Comparison of ENCODE assay signal across 8 mouse cellular contexts in the genomic region with DNA sequence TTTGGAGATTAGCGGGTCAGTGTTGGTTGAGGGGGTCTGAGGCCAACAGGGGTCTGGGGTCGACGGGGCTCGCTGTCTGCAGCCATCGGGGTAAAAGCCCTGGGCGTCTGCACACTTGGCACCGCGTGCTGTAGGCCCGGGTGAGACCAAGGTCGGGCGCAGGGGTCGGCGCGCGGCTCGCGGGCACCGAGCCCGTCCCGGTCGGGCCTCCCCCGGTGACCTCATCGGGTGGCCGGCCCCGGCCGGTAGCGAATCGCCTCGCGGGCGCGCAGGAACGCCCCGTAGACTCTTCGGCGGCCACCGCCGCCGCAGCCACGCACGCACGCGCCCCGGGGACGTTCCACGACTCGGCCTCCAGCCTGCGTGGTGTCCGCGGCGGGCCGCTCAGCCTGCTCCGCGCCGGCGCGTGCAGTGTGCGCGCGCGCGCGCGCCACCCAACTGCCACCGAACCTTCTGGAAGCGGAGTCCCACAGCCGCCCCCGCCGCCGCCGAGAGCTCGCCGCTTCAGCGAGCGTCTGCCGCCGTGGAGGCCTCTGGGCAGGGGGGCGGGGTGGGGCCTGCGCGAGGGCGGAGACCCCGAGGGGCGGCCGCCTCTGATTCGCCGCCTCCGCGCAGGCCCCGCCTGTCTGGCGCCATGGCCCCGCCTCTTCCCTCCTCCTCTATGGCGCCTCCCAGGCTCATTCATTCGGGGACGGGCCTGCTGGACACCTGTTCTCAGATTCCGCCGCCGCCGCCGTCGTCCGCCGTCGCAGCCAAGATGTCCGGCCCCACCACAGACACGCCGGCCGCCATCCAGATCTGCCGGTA. TPM values are rescaled to one million over a fixed set of nuclear protein-coding genes. Genes with fewer than 3 reads are reported as not detected.
DNase-seq lines count a peak whose midpoint lies in the region; ATAC-seq and TF ChIP-seq lines count a peak whose summit lies in the region.

TSS of gene Acot7 (plus strand) at position 598 of the 807 bp plus-strand sequence.

- peak; percentile 94 for ATAC-seq in embryonic facial prominence, embryonic 13.5 days (ENCODE audit: insufficient number of reproducible peaks, insufficient read depth, low FRiP score, low TSS enrichment, low read depth)
- ATAC-seq in limb, embryonic 11.5 days (ENCODE audit: insufficient number of reproducible peaks, low FRiP score, low TSS enrichment, low read depth): peak; percentile 94
- peak; percentile 95 for ATAC-seq in midbrain, embryonic 13.5 days

- H3K4me3 ChIP-seq in embryonic facial prominence, embryonic 13.5 days: peak within 1 kb of the TSS; percentile 62
- H3K4me3 ChIP-seq in kidney, adult 2 months (ENCODE audit: insufficient read depth, low read depth, low read length): peak within 1 kb of the TSS; percentile 75
- peak within 1 kb of the TSS; percentile 58 for H3K4me3 ChIP-seq in limb, embryonic 11.5 days (ENCODE audit: low read depth, low read length)
- peak within 1 kb of the TSS; percentile 67 for H3K4me3 ChIP-seq in midbrain, embryonic 13.5 days (replicated peaks)
- peak within 1 kb of the TSS; percentile 85 for H3K4me3 ChIP-seq in small intestine, adult 2 months (ENCODE audit: low read depth, low read length)

- H3K9me3 ChIP-seq in embryonic facial prominence, embryonic 13.5 days: no peaks in the 10 kb centered on the region
- no peaks in the 10 kb centered on the region for H3K9me3 ChIP-seq in limb, embryonic 11.5 days (ENCODE audit: control insufficient read depth, low read length)
- H3K9me3 ChIP-seq in midbrain, embryonic 13.5 days: no peaks in the 10 kb centered on the region

- DNase-seq in 3134 (ENCODE audit: extremely low read depth, insufficient read length, low spot score): peak; percentile 86
- peak; percentile 81 to 84 for DNase-seq in adrenal gland, postnatal 4 days (ENCODE audit: low spot score in 2 of 2)
- peak; percentile 93 to 94 for DNase-seq in heart, adult 18-20 months
- peak; percentile 93 for DNase-seq in kidney, adult 2 months
- DNase-seq in limb, embryonic 11.5 days (ENCODE audit: low spot score): peak; percentile 92

- peaks cover 15% of the 10 kb centered on the region for H3K4me1 ChIP-seq in embryonic facial prominence, embryonic 13.5 days
- no peaks in the 10 kb centered on the region; the same call in 1 of the 2 replicates for H3K4me1 ChIP-seq in kidney, adult 2 months (ENCODE audit: control insufficient read depth, insufficient read depth, low read length)
- H3K4me1 ChIP-seq in limb, embryonic 11.5 days (ENCODE audit: control insufficient read depth, insufficient read depth, low read length): no peaks in the 10 kb centered on the region
- peaks cover 35% of the 10 kb centered on the region for H3K4me1 ChIP-seq in midbrain, embryonic 13.5 days (replicated peaks)
- H3K4me1 ChIP-seq in small intestine, adult 2 months (ENCODE audit: control insufficient read depth, insufficient read depth, insufficient read length, low read length): peaks cover 7% of the 10 kb centered on the region; the same call in 1 of the 2 replicates

- H3K36me3 ChIP-seq in embryonic facial prominence, embryonic 13.5 days: no peaks in the 10 kb centered on the region
- H3K36me3 ChIP-seq in kidney, adult 2 months (ENCODE audit: control insufficient read depth, insufficient read depth, low read length): no peaks in the 10 kb centered on the region
- H3K36me3 ChIP-seq in limb, embryonic 11.5 days (ENCODE audit: control insufficient read depth, insufficient read depth, low read length): no peaks in the 10 kb centered on the region
- H3K36me3 ChIP-seq in midbrain, embryonic 13.5 days: no peaks in the 10 kb centered on the region
- H3K36me3 ChIP-seq in small intestine, adult 2 months (ENCODE audit: control insufficient read depth, insufficient read depth, low read length): no peaks in the 10 kb centered on the region

- no peak for TF ChIP-seq POLR2A in kidney, adult 2 months (IDR thresholded peaks at IDR 0.05; ENCODE audit: low read depth, low read length)
- TF ChIP-seq POLR2A in small intestine, adult 2 months (IDR thresholded peaks at IDR 0.05; ENCODE audit: low read depth, low read length): peak; percentile 72

- WGBS in embryonic facial prominence, embryonic 13.5 days: under 1% methylated on average over 105 of the region's 108 CpGs
- WGBS in kidney, adult 2 months: 1% methylated on average over 108 of the region's 108 CpGs
- 0% methylated on average over 64 of the region's 108 CpGs for WGBS in limb, embryonic 11.5 days
- under 1% methylated on average over 44 of the region's 108 CpGs for WGBS in midbrain, embryonic 13.5 days
- under 1% methylated on average over 108 of the region's 108 CpGs for WGBS in small intestine, adult 2 months

- H3K27me3 ChIP-seq in embryonic facial prominence, embryonic 13.5 days: peaks cover 42% of the 10 kb centered on the region
- H3K27me3 ChIP-seq in kidney, adult 2 months (replicated peaks; ENCODE audit: control insufficient read depth, insufficient read depth, low read length): no peaks in the 10 kb centered on the region
- peaks cover 12% of the 10 kb centered on the region; the same call in 1 of the 2 replicates for H3K27me3 ChIP-seq in limb, embryonic 11.5 days (ENCODE audit: control insufficient read depth, insufficient read depth, low read length)
- peaks cover 56% of the 10 kb centered on the region for H3K27me3 ChIP-seq in midbrain, embryonic 13.5 days
- no peaks in the 10 kb centered on the region for H3K27me3 ChIP-seq in small intestine, adult 2 months (ENCODE audit: control insufficient read depth, insufficient read depth, low read length)

- TF ChIP-seq CTCF in kidney, adult 2 months (conservative IDR thresholded peaks at IDR 0.05; ENCODE audit: insufficient read depth, insufficient read length, low read depth, low read length): no peak
- no peak for TF ChIP-seq CTCF in small intestine, adult 2 months (IDR thresholded peaks at IDR 0.05; ENCODE audit: extremely low read depth, insufficient read length, insufficient replicate concordance, low read depth, low read length)

- peak within 1 kb of the TSS; percentile 62 for H3K27ac ChIP-seq in embryonic facial prominence, embryonic 13.5 days
- peak within 1 kb of the TSS; percentile 90 for H3K27ac ChIP-seq in kidney, adult 2 months (ENCODE audit: insufficient read depth, low read depth, low read length)
- peak within 1 kb of the TSS; percentile 30; the same call in 1 of the 2 replicates for H3K27ac ChIP-seq in limb, embryonic 11.5 days (replicated peaks; ENCODE audit: low read depth, low read length)
- H3K27ac ChIP-seq in midbrain, embryonic 13.5 days: peak within 1 kb of the TSS; percentile 81
- peak within 1 kb of the TSS; percentile 59 for H3K27ac ChIP-seq in small intestine, adult 2 months (ENCODE audit: insufficient read depth, low read depth, low read length)

- H3K4me2 ChIP-seq in embryonic facial prominence, embryonic 13.5 days: peak within 1 kb of the TSS; percentile 96
- peak within 1 kb of the TSS; percentile 99 for H3K4me2 ChIP-seq in limb, embryonic 11.5 days (ENCODE audit: low read depth, severe bottlenecking)
- H3K4me2 ChIP-seq in midbrain, embryonic 13.5 days (replicated peaks): peak within 1 kb of the TSS; percentile 95

- peak within 1 kb of the TSS; percentile 90 for H3K9ac ChIP-seq in embryonic facial prominence, embryonic 13.5 days
- peak within 1 kb of the TSS; percentile 82 for H3K9ac ChIP-seq in limb, embryonic 11.5 days (ENCODE audit: low read length)
- peak within 1 kb of the TSS; percentile 88 for H3K9ac ChIP-seq in midbrain, embryonic 13.5 days (replicated peaks)

RNA-seq across cellular contexts. Expression of gene Acot7, which starts in this region (rescaled TPM):
- 10 to 100 TPM; 39.1 to 44.4 TPM for total RNA-seq in adrenal gland, postnatal 4 days (2021)
- polyA plus RNA-seq in embryonic facial prominence, embryonic 13.5 days (2015; fragmentation: Nextera tagmentation; extraction: Ambion mirVana): 48.5 and 54.1 TPM in 2 replicates
- total RNA-seq in heart, adult 18-20 months (2021): 10 to 100 TPM; 61.9 to 66.2 TPM
- 80.2 and 90.1 TPM in 2 replicates for polyA plus RNA-seq in kidney, adult 2 months (2012; rRNA removed)
- polyA plus RNA-seq in limb, embryonic 11.5 days (2014; fragmentation: Nextera tagmentation; extraction: Ambion mirVana): 32.1 and 33.3 TPM in 2 replicates
- polyA plus RNA-seq in midbrain, embryonic 13.5 days (2015; fragmentation: Nextera tagmentation; extraction: Ambion mirVana): 206 and 218 TPM in 2 replicates
- polyA plus RNA-seq in small intestine, adult 2 months (2012; rRNA removed): 30.0 and 33.4 TPM in 2 replicates

Comparison
In these comparisons a context has a peak if more than half of its experiments do, and no peak if none do; other contexts are left out.
1. Peak in every context shown above with its lines: DNase-seq, ATAC-seq, H3K4me3 ChIP-seq and H3K27ac ChIP-seq.
2. H3K27ac ChIP-seq: peak in every context shown above with its lines; median percentile 90 in kidney, adult 2 months; 81 in midbrain, embryonic 13.5 days; 62 in embryonic facial prominence, embryonic 13.5 days; 59 in small intestine, adult 2 months; 30 in limb, embryonic 11.5 days.